Mouse (Mus musculus): ENCODE measurements around the gene Tcea2. TPM values are rescaled to one million over a fixed set of nuclear protein-coding genes. Genes with fewer than 3 reads are reported as not detected.
A peak's percentile ranks its signal among the peaks of the same experiment; 100 is the strongest.

Gene Tcea2
- 10 to 100 TPM; 61.9 to 63.3 TPM for total RNA-seq (2021)

DNA sequence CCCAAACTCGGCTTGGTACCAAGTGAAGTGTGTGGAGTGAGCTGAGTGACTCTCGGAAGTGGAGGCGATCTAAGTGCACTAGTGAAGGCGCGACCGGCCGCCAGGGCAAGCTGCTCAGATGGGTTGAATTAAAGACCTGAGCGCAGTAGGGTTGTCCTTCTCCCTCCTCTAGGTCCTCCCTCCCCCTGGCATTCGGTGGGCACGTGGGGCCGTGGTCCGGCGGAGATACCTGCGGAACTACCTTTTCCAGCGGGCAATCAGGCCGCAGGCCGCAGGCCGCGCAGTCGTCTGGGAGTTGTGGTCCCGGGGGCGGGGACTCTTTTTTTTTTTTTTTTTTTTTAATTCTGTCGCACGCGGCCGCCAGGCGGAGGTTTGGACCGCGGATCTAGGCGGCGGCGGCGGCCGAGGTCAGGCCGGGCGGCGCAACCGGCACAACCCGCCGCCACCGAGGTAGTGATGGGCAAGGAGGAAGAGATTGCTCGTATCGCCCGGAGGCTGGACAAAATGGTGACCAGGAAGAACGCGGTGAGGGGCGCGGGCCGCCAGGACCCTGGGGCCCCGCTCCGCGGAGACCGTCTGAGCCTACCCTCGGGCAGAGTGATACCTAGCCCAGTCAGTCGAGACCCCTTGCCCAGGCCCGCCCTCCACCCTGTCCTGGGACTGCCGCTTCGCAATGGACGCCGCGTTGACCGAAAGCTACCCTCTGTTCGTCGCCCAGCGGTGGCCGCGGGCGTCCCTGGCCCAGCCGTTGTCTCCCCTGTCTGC lies at the start of gene Tcea2:
Tcea2 (plus strand) TSS at position 360 of the 765 bp plus-strand sequence.
- intact Hi-C loops (cut with DNase I) = loop anchor here (2.0 to 10.0 kb wide), 3 partner anchors 21 to 155 kb away; partner anchors contain the start of gene Dnajc5
- DNase-seq (ENCODE audit: low spot score in 2 of 2) = peak; percentile 77 to 78

DNA sequence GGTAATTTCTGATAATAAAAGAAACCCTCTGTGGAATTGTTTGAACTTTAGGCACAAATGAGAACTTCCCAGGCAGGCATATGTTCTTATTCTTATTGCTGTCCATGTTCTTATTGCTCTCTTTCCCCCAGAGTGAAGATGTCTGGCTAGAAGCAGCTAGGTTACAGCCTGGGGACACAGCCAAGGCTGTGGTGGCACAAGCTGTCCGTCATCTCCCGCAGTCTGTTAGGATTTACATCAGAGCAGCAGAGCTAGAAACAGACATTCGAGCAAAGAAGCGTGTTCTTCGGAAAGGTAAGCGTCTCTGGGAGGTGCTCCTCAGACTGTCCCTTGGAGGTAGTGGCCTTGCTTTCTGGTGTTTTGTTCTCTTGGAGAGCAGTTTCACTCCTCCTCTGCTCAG lies 47.5 kb upstream of the Tcea2 start:
- no peak for DNase-seq (ENCODE audit: low spot score in 2 of 2)
- intact Hi-C loops (cut with DNase I) = no loop called here

GRCm38 (mm10) chr2:181635865-181636264 lies 44.2 kb upstream of the Tcea2 start:
- DNase-seq (ENCODE audit: low spot score in 2 of 2) = no peak
- intact Hi-C loops (cut with DNase I) = no loop called here

DNA sequence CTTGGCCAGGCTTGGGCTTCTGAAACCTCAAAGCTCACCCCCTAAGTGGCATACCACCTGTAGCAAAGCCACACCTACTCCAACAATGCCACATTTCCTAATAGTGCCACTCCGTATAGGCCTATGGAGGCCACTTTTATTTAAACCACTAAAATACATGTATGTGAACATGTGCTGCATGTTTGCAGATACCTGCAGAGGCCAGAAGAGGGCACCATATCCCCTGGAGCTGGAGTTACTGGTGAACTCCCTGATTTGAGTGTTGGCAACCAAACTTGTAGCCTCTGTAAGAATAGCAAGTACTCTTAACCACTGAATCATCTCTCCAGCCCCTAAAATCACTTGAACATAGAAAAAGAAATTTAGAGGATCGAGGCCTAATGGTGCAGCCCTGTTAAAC lies 35.7 kb upstream of the Tcea2 start:
- peak in 1 of 2 experiments; percentile 29 for DNase-seq (ENCODE audit: low spot score in 2 of 2)
- intact Hi-C loops (cut with DNase I) = loop anchor here (10.0 kb wide), 1 partner anchor 200 kb away; no protein-coding TSS in a partner anchor

DNA sequence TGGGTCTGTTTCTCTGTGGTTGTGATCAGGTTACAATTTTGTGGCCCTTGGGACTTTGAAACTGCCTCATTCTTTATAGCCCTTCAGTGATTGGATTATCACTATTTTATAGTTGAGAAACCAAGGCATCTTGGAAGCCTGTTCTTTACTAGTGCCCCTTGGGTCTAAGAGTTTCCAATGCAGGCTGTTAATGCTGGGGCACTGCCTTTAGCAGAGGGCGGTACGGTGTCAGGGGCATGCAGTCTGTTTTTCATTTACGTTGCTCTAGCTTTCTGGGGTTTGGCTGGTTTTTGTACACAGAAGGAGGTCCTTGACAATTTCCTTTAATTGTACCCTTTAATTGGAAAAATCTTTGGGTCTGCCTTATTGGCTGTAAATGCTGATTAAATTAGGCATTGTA lies 34.4 kb upstream of the Tcea2 start:
- intact Hi-C loops (cut with DNase I) = loop anchor here (10.0 kb wide), 1 partner anchor 199 kb away; no protein-coding TSS in a partner anchor
- DNase-seq (ENCODE audit: low spot score in 2 of 2) = no peak

GRCm38 (mm10) chr2:181646626-181647472 lies 33.3 kb upstream of the Tcea2 start:
- no peak for DNase-seq (ENCODE audit: low spot score in 2 of 2)

DNA sequence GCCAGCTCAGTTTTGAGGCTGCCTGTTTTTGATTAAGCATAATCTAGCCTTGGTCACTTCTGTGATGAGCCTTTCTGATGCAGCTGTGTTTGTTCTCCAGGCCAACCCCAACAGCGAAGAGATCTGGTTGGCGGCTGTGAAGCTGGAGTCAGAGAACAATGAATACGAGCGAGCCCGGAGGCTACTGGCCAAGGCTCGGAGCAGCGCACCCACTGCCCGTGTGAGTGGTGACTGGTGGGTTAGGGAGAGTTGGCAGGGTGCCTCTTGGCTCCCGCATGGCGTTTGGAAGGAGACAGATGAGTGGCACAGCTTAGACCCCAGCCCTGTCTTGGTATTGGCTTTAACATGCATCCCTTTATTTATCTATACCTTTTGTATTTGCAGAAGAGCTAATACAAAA lies 31.2 kb upstream of the Tcea2 start:
- DNase-seq (ENCODE audit: low spot score in 2 of 2) = no peak
- intact Hi-C loops (cut with DNase I) = loop anchor here (10.0 kb wide), 1 partner anchor 196 kb away; no protein-coding TSS in a partner anchor

More at GRCm38 (mm10) chr2:181646626-181647472, 33.3 kb upstream of the Tcea2 start:
- intact Hi-C loops (cut with DNase I) = loop anchor here (10.0 kb wide), 1 partner anchor 198 kb away; no protein-coding TSS in a partner anchor

- intact Hi-C loops (cut with DNase I) = loop anchor here (5.0 kb wide), 1 partner anchor 36 kb away; no protein-coding TSS in a partner anchor
- DNase-seq (ENCODE audit: low spot score in 2 of 2) = no peak
Measured at GRCm38 (mm10) chr2:181653065-181653464, 27.0 kb upstream of the Tcea2 start.

- DNase-seq (ENCODE audit: low spot score in 2 of 2) = no peak
- intact Hi-C loops (cut with DNase I) = loop anchor here (5.0 kb wide), 1 partner anchor 36 kb away; no protein-coding TSS in a partner anchor
Measured at GRCm38 (mm10) chr2:181653523-181653922, 26.6 kb upstream of the Tcea2 start.

DNA sequence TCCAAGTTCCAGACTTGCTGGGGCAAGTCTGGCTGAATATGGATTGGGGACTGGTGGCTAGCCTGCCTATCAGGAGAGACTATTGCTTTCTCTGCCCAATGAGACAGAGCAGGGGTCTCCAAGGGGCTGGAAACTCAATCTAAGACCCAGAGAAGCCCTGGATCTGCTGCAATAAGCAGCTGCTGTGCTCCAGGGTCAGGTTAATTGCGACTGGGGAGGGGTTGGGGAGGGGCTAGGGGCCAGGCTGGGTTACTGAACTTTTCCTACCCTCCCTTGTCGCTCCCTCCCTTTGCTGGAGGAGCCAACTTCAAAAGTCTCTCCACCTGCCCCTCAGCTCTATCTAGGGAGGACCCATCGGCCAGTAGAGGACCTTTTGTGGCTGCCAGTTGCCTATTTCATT lies 23.4 kb upstream of the Tcea2 start, which contains the start of gene Gm29797:
Gm29797 (plus strand) TSS at position 301 of the 400 bp plus-strand sequence.
- DNase-seq (ENCODE audit: low spot score in 2 of 2) = no peak
- intact Hi-C loops (cut with DNase I) = loop anchor here (5.0 kb wide), 1 partner anchor 51 kb away; no protein-coding TSS in a partner anchor

GRCm38 (mm10) chr2:181657441-181657840 lies 22.7 kb upstream of the Tcea2 start:
- intact Hi-C loops (cut with DNase I) = loop anchor here (5.0 kb wide), 1 partner anchor 50 kb away; no protein-coding TSS in a partner anchor
- DNase-seq (ENCODE audit: low spot score in 2 of 2) = no peak

DNA sequence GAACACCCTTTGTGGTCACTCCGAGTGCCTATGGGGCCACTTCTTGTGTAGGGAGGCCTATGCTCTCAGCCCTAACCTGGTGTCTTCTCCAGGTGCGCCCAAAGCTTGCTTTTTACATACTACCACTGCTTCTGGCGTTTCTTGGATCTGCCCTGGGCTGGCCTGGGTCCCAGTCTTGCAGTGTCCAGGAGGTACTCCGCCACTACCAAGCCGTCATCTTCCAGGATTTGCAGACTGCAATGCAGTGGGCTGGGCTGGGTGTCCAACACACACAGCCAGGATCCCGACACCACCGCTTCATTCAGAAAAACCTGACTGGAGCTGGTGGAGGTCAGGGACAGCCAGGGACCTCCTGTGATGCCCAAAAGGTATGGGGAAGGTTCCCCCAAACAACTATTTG lies 21.6 kb upstream of the Tcea2 start:
- intact Hi-C loops (cut with DNase I) = loop anchor here (2.0 to 5.0 kb wide), 2 partner anchors 20 to 49 kb away; no protein-coding TSS in a partner anchor

GRCm38 (mm10) chr2:181658930-181659555 lies 21.1 kb upstream of the Tcea2 start:
- DNase-seq (ENCODE audit: low spot score in 2 of 2) = peak; percentile 59 to 77
- intact Hi-C loops (cut with DNase I) = loop anchor here (2.0 to 5.0 kb wide), 2 partner anchors 20 to 48 kb away; no protein-coding TSS in a partner anchor

More for the DNA sequence above, 21.6 kb upstream of the Tcea2 start:
- DNase-seq (ENCODE audit: low spot score in 2 of 2) = no peak

GRCm38 (mm10) chr2:181659609-181660055 lies 20.5 kb upstream of the Tcea2 start:
- intact Hi-C loops (cut with DNase I) = loop anchor here (2.0 to 5.0 kb wide), 2 partner anchors 19 to 48 kb away; no protein-coding TSS in a partner anchor
- DNase-seq (ENCODE audit: low spot score in 2 of 2) = peak; percentile 73 to 85

DNA sequence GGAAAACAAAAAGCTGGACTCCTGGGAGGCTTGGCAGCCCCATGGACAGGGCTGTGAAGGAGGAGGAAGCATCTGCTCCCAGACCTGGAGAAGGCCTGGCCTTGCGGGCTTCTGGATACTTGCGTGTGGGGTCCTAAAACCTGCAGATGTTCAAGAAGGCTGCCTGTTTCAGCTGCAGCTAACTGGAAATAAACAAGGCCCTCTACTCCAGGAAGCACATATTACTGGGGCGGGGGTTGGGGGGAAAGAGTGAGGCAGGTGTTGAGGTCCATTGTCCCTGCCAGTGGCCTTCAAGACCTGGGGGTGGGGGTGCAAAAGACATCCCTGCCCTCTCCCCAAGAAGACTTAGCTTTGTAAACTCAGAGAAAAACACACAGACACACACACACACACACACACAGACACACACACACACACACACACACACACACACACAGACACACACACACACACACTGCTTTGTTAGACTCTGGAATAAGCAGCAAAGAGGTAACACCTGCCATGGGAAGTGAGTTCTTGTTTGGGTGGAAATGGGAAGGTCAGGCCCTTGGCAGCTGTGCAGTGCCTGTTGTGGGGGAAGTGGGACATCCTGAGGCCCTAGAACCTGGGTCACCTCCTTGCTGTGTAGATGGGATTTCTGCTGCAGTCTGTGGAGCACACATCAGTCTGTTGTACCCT lies 17.4 kb upstream of the Tcea2 start:
- intact Hi-C loops (cut with DNase I) = no loop called here
- no peak for DNase-seq (ENCODE audit: low spot score in 2 of 2)

DNA sequence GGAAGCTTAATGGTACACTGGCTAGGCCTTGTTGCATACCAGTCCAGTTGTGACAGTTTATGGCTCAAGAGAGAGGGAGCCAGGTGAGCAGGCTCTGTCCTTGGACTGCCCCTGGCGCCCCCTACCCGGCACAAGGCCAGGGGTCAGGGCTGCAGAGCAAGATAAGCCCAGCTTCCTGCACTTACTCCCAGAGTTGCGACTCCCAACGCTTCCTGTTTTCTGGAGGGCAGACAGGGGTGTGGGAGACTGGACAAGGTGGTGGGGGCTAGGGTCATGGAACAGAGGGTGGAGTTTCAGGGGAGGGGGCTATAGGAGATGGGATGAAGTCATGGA lies 16.8 kb upstream of the Tcea2 start:
- intact Hi-C loops (cut with DNase I) = no loop called here
- no peak for DNase-seq (ENCODE audit: low spot score in 2 of 2)

DNA sequence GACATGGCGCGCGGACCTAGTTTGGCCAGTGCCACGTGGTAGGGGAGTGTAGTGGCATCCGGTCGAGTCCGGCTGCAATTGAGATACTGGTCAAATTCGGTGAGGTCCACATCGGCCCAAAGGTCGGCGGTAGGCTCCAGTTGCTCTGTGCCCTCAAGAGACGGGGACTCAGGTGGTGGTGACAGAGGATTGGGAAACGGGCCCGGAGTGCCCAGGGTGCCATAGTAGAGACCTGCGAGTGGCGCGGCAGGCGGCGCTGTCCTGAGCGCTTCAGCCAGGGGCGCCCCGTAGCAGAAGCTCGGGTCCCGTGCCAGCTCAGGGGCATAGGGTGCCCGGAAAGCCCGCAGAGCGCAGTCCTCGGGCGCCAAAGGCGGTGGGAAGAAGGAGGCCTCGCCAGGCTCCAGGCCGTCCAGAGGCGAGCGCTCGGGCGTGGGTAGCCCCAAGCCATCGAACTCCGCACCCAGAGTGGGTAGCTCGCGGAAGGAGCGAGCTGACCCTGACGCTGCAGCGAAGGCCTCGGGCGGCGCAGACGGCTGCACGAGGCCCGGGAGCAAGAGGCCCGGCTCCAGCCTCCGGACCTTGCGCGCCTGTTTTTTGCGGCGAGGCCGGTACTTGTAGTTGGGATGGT lies 9.7 kb upstream of the Tcea2 start:
- DNase-seq (ENCODE audit: low spot score in 2 of 2) = no peak
- intact Hi-C loops (cut with DNase I) = loop anchor here (10.0 kb wide), 1 partner anchor 146 kb away; the partner anchor contains the start of gene Dnajc5

- intact Hi-C loops (cut with DNase I) = loop anchor here (10.0 kb wide), 1 partner anchor 146 kb away; the partner anchor contains the start of gene Dnajc5
- DNase-seq (ENCODE audit: low spot score in 2 of 2) = no peak
Measured at GRCm38 (mm10) chr2:181670913-181671311, 9.2 kb upstream of the Tcea2 start.
